Mouse (Mus musculus) inflammation-experienced regulatory T-cells (primary cell): ENCODE results near the gene Mettl21c. TPM values are rescaled to one million over a fixed set of nuclear protein-coding genes. Genes with fewer than 3 reads are reported as not detected.

ENCODE experiments used
- polyA plus RNA-seq, 2 experiments: library from polyadenylated mRNA; unstranded; fragments of 100-300 nt; shearing (Covaris generic); gene quantifications; one replicate each; pipeline ENCODE4 v1.2.1; 2017

Gene Mettl21c
- 1 to 10 TPM in 1 of 2 experiments, under 1 TPM in 1; 0.48 to 1.2 TPM for polyA plus RNA-seq

GRCm38 (mm10) chr1:44019934-44020333, at the start of gene Mettl21c:
Gene Mettl21c, minus strand, starts transcription at chr1:44020034.

DNA sequence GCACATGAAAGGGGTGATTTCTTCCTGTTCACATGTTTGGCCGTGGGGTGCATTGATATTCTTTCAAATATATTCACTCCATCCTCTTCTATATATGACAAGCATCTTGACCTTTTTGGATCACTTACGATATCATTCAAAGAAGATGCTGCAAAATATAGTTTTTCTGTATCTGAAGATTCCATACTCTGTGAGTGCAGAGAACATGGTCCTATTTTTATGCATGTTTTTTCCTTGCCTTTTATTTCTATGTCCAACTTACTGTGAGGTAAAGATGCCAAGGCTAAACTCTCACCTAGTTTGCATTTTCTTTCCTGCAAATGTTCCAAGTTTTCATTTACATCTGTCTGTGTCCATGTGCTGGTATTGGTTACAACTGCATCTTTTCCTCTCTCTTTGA, 42.0 kb upstream of the Mettl21c start, which contains the start of gene Gm8251:
Gm8251 (minus strand) TSS at position 101 of the 400 bp plus-strand sequence.

Other genes starting within 250 kb of the Mettl21c start
- gene Uxs1, start 192.2 kb downstream of the Mettl21c start, polyA plus RNA-seq, result 10 to 100 TPM; 14.2 to 15.0 TPM
- 100 to 1,000 TPM; 138 to 141 TPM for gene Tpp2, start 86.4 kb downstream of the Mettl21c start, polyA plus RNA-seq
- under 1 TPM; 0.20 to 0.70 TPM for gene Gm8251, start 41.9 kb upstream of the Mettl21c start, polyA plus RNA-seq
- gene Tex30, start 82.4 kb upstream of the Mettl21c start, polyA plus RNA-seq, result 10 to 100 TPM; 39.1 to 48.6 TPM
- 10 to 100 TPM; 10.7 to 14.9 TPM for gene Kdelc1, start 98.8 kb upstream of the Mettl21c start, polyA plus RNA-seq
- gene Bivm, start 98.9 kb upstream of the Mettl21c start, polyA plus RNA-seq, result 10 to 100 TPM; 11.8 to 13.4 TPM
- gene Ercc5, start 127.7 kb upstream of the Mettl21c start, polyA plus RNA-seq, result 10 to 100 TPM; 18.9 to 23.6 TPM
- gene Mettl21e, start 198.9 kb upstream of the Mettl21c start, polyA plus RNA-seq, result not detected